Mouse (Mus musculus) adrenal gland, adult 10 weeks (tissue): ENCODE results near the gene Ergic1. TPM values are rescaled to one million over a fixed set of nuclear protein-coding genes. Genes with fewer than 3 reads are reported as not detected.

Source experiments
- polyA plus RNA-seq: library from polyadenylated mRNA; stranded (reverse); fragments of 350-450 nt; fragmentation: Illumina TruSeq; extraction: RNeasy Lipid Tissue Mini Kit (QIAGEN cat#74804); gene quantifications from one replicate; pipeline ENCODE4 v1.2.3, GENCODE M21; 2014; ENCODE audit warnings: low read depth, low replicate concordance

The Ergic1 gene
- polyA plus RNA-seq = 65.3 TPM

GRCm38 (mm10) chr17:26561290-26561640, at the start of gene Ergic1:
Gene Ergic1, plus strand, starts transcription at chr17:26561489.

GRCm38 (mm10) chr17:26561651-26562181, 427 bp downstream of the Ergic1 start, which contains the start of gene Dusp1:
Gene Dusp1, minus strand, starts transcription at chr17:26562128.

GRCm38 (mm10) chr17:26662978-26663683, 101.8 kb downstream of the Ergic1 start, which contains the start of gene Atp6v0e:
Gene Atp6v0e, plus strand, starts transcription at chr17:26663231.

Other genes with a start within 250 kb of the Ergic1 start
- 3.0 TPM for gene Neurl1b, start 146.7 kb upstream of the Ergic1 start, polyA plus RNA-seq
- gene Dusp1, start 639 bp downstream of the Ergic1 start, polyA plus RNA-seq = 48.2 TPM
- gene Atp6v0e, start 101.7 kb downstream of the Ergic1 start, polyA plus RNA-seq = 91.7 TPM
- gene Crebrf, start 154.2 kb downstream of the Ergic1 start, polyA plus RNA-seq = 79.0 TPM
- 10.3 TPM for gene Bnip1, start 219.6 kb downstream of the Ergic1 start, polyA plus RNA-seq